Mouse (Mus musculus) embryo, embryonic 10.5 days (tissue): ENCODE results near the gene Olfr1104.

Source experiments
- DNase-seq: peaks from one replicate; pipeline ENCODE4 v3.0.0-alpha.2; 2015; ENCODE audit warnings: low spot score

Gene Olfr1104

DNA sequence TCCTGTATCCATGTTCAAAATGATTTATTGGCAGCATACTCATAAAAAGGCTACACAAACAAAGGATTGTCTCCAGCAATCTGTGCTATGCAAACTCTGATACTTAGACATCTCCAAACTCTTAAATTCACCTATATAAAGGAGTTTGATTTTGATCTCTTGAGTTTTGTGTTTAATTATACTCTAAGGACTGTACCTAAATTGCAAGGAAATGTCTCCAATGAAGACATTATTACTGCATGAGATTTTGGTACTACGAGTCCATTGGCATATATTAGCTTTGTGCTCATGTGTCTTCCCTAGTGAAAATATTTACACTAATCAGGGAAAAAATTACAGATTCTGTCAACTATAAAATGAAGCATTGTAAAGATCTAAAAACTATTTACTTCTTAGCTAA, at the start of gene Olfr1104:
Olfr1104 (minus strand) TSS at position 101 of the 400 bp plus-strand sequence.
- DNase-seq: no peak

DNA sequence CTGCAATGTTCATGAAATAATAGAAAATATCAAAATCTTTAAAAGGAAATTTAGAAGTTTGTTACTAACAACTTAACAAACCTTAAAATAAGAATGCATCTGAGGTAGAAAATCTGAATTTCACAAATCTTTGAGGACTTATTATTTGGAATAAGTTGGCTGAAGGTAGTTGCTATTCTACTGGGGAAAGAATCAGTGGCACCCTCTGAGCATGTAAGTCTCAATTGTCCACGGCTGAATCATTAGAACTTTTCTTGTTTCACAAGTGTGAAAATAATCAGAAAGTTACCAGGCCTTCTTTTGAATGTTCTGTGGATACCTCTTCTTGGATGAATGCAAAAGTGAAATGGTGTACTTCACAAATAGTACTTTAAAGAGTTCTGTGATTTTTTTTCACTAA, 48.8 kb upstream of the Olfr1104 start, which contains the start of gene Olfr1107:
Olfr1107 (minus strand) TSS at position 101 of the 400 bp plus-strand sequence.
- DNase-seq: no peak

DNA sequence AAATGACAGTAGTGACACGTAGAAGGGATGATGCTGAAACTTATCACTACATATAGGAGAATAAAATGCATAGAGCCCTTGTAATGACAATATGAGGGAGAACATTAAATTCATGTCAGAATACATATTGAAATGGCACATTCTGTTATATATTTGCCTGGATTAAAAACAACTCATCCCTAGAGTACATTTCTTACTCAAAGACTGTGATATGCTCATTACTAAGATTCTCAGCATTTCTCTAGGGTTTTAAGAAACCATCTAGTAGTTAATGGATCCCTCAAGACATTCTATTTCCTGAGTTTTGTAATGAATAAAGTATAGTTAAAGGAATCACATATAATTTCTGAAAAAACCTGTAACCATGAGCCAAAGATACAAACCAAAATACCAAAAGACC, 25.3 kb upstream of the Olfr1104 start, which contains the start of gene Olfr1106:
Olfr1106 (minus strand) TSS at position 101 of the 400 bp plus-strand sequence.
- DNase-seq: no peak

DNA sequence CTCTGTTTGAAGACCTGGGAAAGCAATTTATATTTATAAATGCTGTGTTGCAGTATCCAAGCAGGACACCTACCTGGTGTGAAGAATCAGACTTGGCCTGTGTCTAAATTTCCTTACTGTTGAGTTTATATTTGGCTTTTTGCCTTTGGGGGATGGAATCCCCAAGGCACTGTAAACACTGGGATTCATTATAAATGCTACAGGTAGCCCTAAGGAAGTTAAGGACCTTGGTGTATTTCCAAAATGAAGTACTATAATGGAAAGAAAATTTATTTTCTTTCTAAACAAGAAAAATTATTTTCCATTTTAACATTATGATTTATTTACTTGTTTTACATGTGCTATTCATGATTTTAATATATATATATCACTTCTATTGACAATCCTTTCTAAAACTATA, 9.6 kb upstream of the Olfr1104 start, which contains the start of gene Olfr1105:
Olfr1105 (minus strand) TSS at position 101 of the 400 bp plus-strand sequence.
- no peak for DNase-seq

GRCm38 (mm10) chr2:86998098-86998497, 28.8 kb downstream of the Olfr1104 start, which contains the start of gene Olfr1102:
TSS of gene Olfr1102 (plus strand) at chr2:86998398.
- no peak for DNase-seq

- no peak for DNase-seq
These were observed 35.8 kb downstream of the Olfr1104 start, which contains the start of gene Olfr1101 for GRCm38 (mm10) chr2:86991121-86991520. TSS of gene Olfr1101 (minus strand) at chr2:86991221.

- no peak for DNase-seq
These were observed 47.0 kb downstream of the Olfr1104 start, which contains the start of gene Olfr1100 for GRCm38 (mm10) chr2:86979854-86980253. TSS of gene Olfr1100 (minus strand) at chr2:86979954.
